Mouse (Mus musculus) MEL (cell line): ENCODE data around the gene Rab5b. TPM values are rescaled to one million over a fixed set of nuclear protein-coding genes. Genes with fewer than 3 reads are reported as not detected.
A peak's percentile ranks its signal among the peaks of the same experiment; 100 is the strongest.

Source experiments
- DNase-seq: peaks from one replicate; pipeline ENCODE4 v3.0.0; 2011; ENCODE audit warnings: low read depth, low spot score
- H3K27ac ChIP-seq: 2 replicates; pipeline ENCODE4 v1.5.1; 2012; ENCODE audit warnings: low read depth, mild to moderate bottlenecking, control low read depth, low read length, moderate library complexity; ENCODE audit not compliant: control insufficient read depth
- H3K27me3 ChIP-seq, 2 experiments: fragments of 150-350 bp in 1 of 2; sonication (generic) in 1 of 2; 2 replicates each; pipeline ENCODE4 v1.6.1; 2012; ENCODE audit warnings: low read length in 2 of 2, mild to moderate bottlenecking in 2 of 2, improper control_type of control experiment in 1 of 2, moderate library complexity in 1 of 2; ENCODE audit not compliant: insufficient read depth in 2 of 2, control insufficient read depth in 1 of 2
- H3K36me3 ChIP-seq, 2 experiments: 2 replicates each; pipeline ENCODE4 v1.6.1; 2012 to 2014; ENCODE audit warnings: low read length in 2 of 2, improper control_type of control experiment in 1 of 2, inconsistent platforms in 1 of 2, mild to moderate bottlenecking in 1 of 2; ENCODE audit not compliant: insufficient read depth in 2 of 2, control insufficient read depth in 1 of 2
- H3K4me1 ChIP-seq, 2 experiments: fragments of 150-350 bp in 1 of 2; sonication (generic) in 1 of 2; 2 replicates each; pipeline ENCODE4 v1.6.1; 2012; ENCODE audit warnings: low read length in 2 of 2, improper control_type of control experiment in 1 of 2, mild to moderate bottlenecking in 1 of 2; ENCODE audit not compliant: insufficient read depth in 2 of 2, control insufficient read depth in 1 of 2
- H3K4me3 ChIP-seq, 2 experiments: fragments of 150-350 bp in 1 of 2; sonication (generic) in 1 of 2; 2 replicates each; pipeline ENCODE4 v1.5.1; 2012; ENCODE audit warnings: low read depth in 2 of 2, low read length in 2 of 2, mild to moderate bottlenecking in 2 of 2, moderate library complexity in 2 of 2, control low read depth in 1 of 2, improper control_type of control experiment in 1 of 2; ENCODE audit not compliant: control insufficient read depth in 1 of 2, insufficient read depth in 1 of 2
- H3K79me2 ChIP-seq: 2 replicates; pipeline ENCODE4 v1.6.1; 2012; ENCODE audit warnings: mild to moderate bottlenecking, low read length, moderate library complexity; ENCODE audit not compliant: control insufficient read depth, poor library complexity, insufficient read depth
- H3K9ac ChIP-seq: 2 replicates; pipeline ENCODE4 v1.6.1; 2012; ENCODE audit warnings: low read depth, mild to moderate bottlenecking, control low read depth, low read length, moderate library complexity; ENCODE audit not compliant: control insufficient read depth, poor library complexity, severe bottlenecking
- H3K9me3 ChIP-seq: fragments of 150-350 bp; sonication (generic); replicated peaks from 2 replicates; pipeline ENCODE4 v1.6.1; 2012; ENCODE audit warnings: mild to moderate bottlenecking, low read length, improper control_type of control experiment, moderate library complexity; ENCODE audit not compliant: insufficient read depth
- BHLHE40 ChIP-seq: IDR thresholded peaks from 2 replicates; pipeline ENCODE4 v1.6.1; 2012; ENCODE audit warnings: low read depth, mild to moderate bottlenecking, inconsistent platforms, low read length, improper control_type of control experiment, borderline replicate concordance
- CHD1 ChIP-seq: IDR thresholded peaks from 2 replicates; pipeline ENCODE4 v1.6.1; 2012; ENCODE audit warnings: low read depth, mild to moderate bottlenecking, inconsistent platforms, low read length, improper control_type of control experiment
- CHD2 ChIP-seq: IDR thresholded peaks from 2 replicates; pipeline ENCODE4 v1.6.1; 2011; ENCODE audit warnings: low read length, improper control_type of control experiment
- CTCF ChIP-seq, 3 experiments: IDR thresholded peaks in 2 of 3; conservative IDR thresholded peaks in 1 of 3; 2 replicates each; pipeline ENCODE4 v1.5.1; 2011 to 2012; ENCODE audit warnings: low read length in 3 of 3, low read depth in 2 of 3, mild to moderate bottlenecking in 2 of 3, improper control_type of control experiment in 1 of 3, inconsistent platforms in 1 of 3, mixed read lengths in 1 of 3, moderate library complexity in 1 of 3; ENCODE audit not compliant: control insufficient read depth in 1 of 3, insufficient read depth in 1 of 3, poor library complexity in 1 of 3, severe bottlenecking in 1 of 3
- E2F4 ChIP-seq: IDR thresholded peaks from 2 replicates; pipeline ENCODE4 v1.6.1; 2011; ENCODE audit warnings: low read depth, low read length, improper control_type of control experiment, borderline replicate concordance
- ELF1 ChIP-seq: IDR thresholded peaks from 2 replicates; pipeline ENCODE4 v1.6.1; 2014; ENCODE audit warnings: low read depth, mild to moderate bottlenecking, inconsistent platforms, low read length, improper control_type of control experiment, moderate library complexity
- EP300 ChIP-seq, 2 experiments: IDR thresholded peaks; 2 replicates each; pipeline ENCODE4 v1.6.1; 2011; ENCODE audit warnings: improper control_type of control experiment in 2 of 2, low read length in 2 of 2, low read depth in 1 of 2, mild to moderate bottlenecking in 1 of 2
- ETS1 ChIP-seq: IDR thresholded peaks from 2 replicates; pipeline ENCODE4 v1.6.1; 2012; ENCODE audit warnings: low read depth, mild to moderate bottlenecking, inconsistent platforms, low read length, improper control_type of control experiment, moderate library complexity
- GABPA ChIP-seq: IDR thresholded peaks from 2 replicates; pipeline ENCODE4 v1.6.1; 2012; ENCODE audit warnings: low read depth, mild to moderate bottlenecking, inconsistent platforms, low read length, improper control_type of control experiment, moderate library complexity
- GATA1 ChIP-seq: IDR thresholded peaks from 2 replicates; pipeline ENCODE4 v1.6.1; 2011; ENCODE audit warnings: low read depth, low read length, improper control_type of control experiment
- HCFC1 ChIP-seq: IDR thresholded peaks from 2 replicates; pipeline ENCODE4 v1.6.1; 2012; ENCODE audit warnings: low read depth, mild to moderate bottlenecking, inconsistent platforms, low read length, improper control_type of control experiment, moderate library complexity
- JUND ChIP-seq: IDR thresholded peaks from 2 replicates; pipeline ENCODE4 v1.6.1; 2011; ENCODE audit warnings: low read depth, mild to moderate bottlenecking, improper control_type of control experiment, low read length
- KAT2A ChIP-seq: conservative IDR thresholded peaks from 2 replicates; pipeline ENCODE4 v1.6.1; 2012; ENCODE audit warnings: low read depth, low read length, improper control_type of control experiment, inconsistent platforms
- MAFK ChIP-seq: IDR thresholded peaks from 2 replicates; pipeline ENCODE4 v1.6.1; 2011; ENCODE audit warnings: low read depth, mild to moderate bottlenecking, low read length, improper control_type of control experiment, borderline replicate concordance
- MAZ ChIP-seq: IDR thresholded peaks from 2 replicates; pipeline ENCODE4 v1.6.1; 2012; ENCODE audit warnings: low read depth, mild to moderate bottlenecking, inconsistent platforms, low read length, improper control_type of control experiment
- MEF2A ChIP-seq: IDR thresholded peaks from 2 replicates; pipeline ENCODE4 v1.6.1; 2014; ENCODE audit warnings: low read depth, mild to moderate bottlenecking, inconsistent platforms, low read length, improper control_type of control experiment; ENCODE audit not compliant: poor library complexity, insufficient replicate concordance, severe bottlenecking; ENCODE audit errors: extremely low read depth
- MXI1 ChIP-seq: IDR thresholded peaks from 2 replicates; pipeline ENCODE4 v1.6.1; 2011; ENCODE audit warnings: mild to moderate bottlenecking, low read depth, low read length, improper control_type of control experiment
- MYB ChIP-seq: IDR thresholded peaks from 2 replicates; pipeline ENCODE4 v1.6.1; 2011; ENCODE audit warnings: mild to moderate bottlenecking, low read depth, low read length, improper control_type of control experiment
- MYC ChIP-seq: IDR thresholded peaks from 2 replicates; pipeline ENCODE4 v1.6.1; 2011; ENCODE audit warnings: low read depth, mild to moderate bottlenecking, low read length, improper control_type of control experiment, moderate library complexity
- NELFE ChIP-seq: IDR thresholded peaks from 2 replicates; pipeline ENCODE4 v1.6.1; 2011; ENCODE audit warnings: low read depth, low read length, improper control_type of control experiment
- NRF1 ChIP-seq: IDR thresholded peaks from 2 replicates; pipeline ENCODE4 v1.6.1; 2014; ENCODE audit warnings: low read depth, mild to moderate bottlenecking, inconsistent platforms, low read length, improper control_type of control experiment, moderate library complexity; ENCODE audit not compliant: poor library complexity, insufficient read depth, severe bottlenecking
- POLR2A ChIP-seq, 2 experiments: IDR thresholded peaks; 2 replicates each; pipeline ENCODE4 v1.6.1; 2011 to 2012; ENCODE audit warnings: low read length in 2 of 2, mild to moderate bottlenecking in 2 of 2, control low read depth in 1 of 2, improper control_type of control experiment in 1 of 2, low read depth in 1 of 2, moderate library complexity in 1 of 2; ENCODE audit not compliant: control insufficient read depth in 1 of 2, insufficient read depth in 1 of 2, poor library complexity in 1 of 2
- POLR2AphosphoS2 ChIP-seq: IDR thresholded peaks from 2 replicates; pipeline ENCODE4 v1.6.1; 2011; ENCODE audit warnings: low read length, improper control_type of control experiment
- POLR2AphosphoS5 ChIP-seq: IDR thresholded peaks from 2 replicates; pipeline ENCODE4 v1.6.1; 2012; ENCODE audit warnings: low read depth, borderline replicate concordance, mild to moderate bottlenecking, inconsistent platforms, low read length, moderate library complexity, mixed read lengths
- RAD21 ChIP-seq: IDR thresholded peaks from 2 replicates; pipeline ENCODE4 v1.6.1; 2011; ENCODE audit warnings: mild to moderate bottlenecking, low read depth, low read length, improper control_type of control experiment
- RCOR1 ChIP-seq: IDR thresholded peaks from 2 replicates; pipeline ENCODE4 v1.6.1; 2012; ENCODE audit warnings: low read depth, mild to moderate bottlenecking, inconsistent platforms, low read length, improper control_type of control experiment
- SIN3A ChIP-seq: IDR thresholded peaks from 2 replicates; pipeline ENCODE4 v1.6.1; 2012; ENCODE audit warnings: low read length, improper control_type of control experiment, inconsistent platforms
- SMC3 ChIP-seq: IDR thresholded peaks from 2 replicates; pipeline ENCODE4 v1.6.1; 2011; ENCODE audit warnings: low read depth, low read length, improper control_type of control experiment
- TBP ChIP-seq: IDR thresholded peaks from 2 replicates; pipeline ENCODE4 v1.8.0; 2011; ENCODE audit warnings: low read depth, low read length, improper control_type of control experiment
- TCF12 ChIP-seq: IDR thresholded peaks from 2 replicates; pipeline ENCODE4 v1.6.1; 2014; ENCODE audit warnings: low read depth, mild to moderate bottlenecking, inconsistent platforms, low read length, improper control_type of control experiment, moderate library complexity
- UBTF ChIP-seq: IDR thresholded peaks from 2 replicates; pipeline ENCODE4 v1.6.1; 2012; ENCODE audit warnings: low read depth, mild to moderate bottlenecking, inconsistent platforms, low read length, improper control_type of control experiment, moderate library complexity, borderline replicate concordance; ENCODE audit not compliant: insufficient read depth
- USF1 ChIP-seq: IDR thresholded peaks from 2 replicates; pipeline ENCODE4 v1.6.1; 2014; ENCODE audit warnings: low read depth, mild to moderate bottlenecking, inconsistent platforms, low read length, improper control_type of control experiment, moderate library complexity
- USF2 ChIP-seq, 2 experiments: IDR thresholded peaks; 2 replicates each; pipeline ENCODE4 v1.6.1; 2011 to 2012; ENCODE audit warnings: improper control_type of control experiment in 2 of 2, low read length in 2 of 2, borderline replicate concordance in 1 of 2, inconsistent platforms in 1 of 2, low read depth in 1 of 2, mild to moderate bottlenecking in 1 of 2; ENCODE audit not compliant: insufficient read depth in 1 of 2
- ZC3H11A ChIP-seq: IDR thresholded peaks from 2 replicates; pipeline ENCODE4 v1.6.1; 2012; ENCODE audit warnings: low read depth, mild to moderate bottlenecking, inconsistent platforms, low read length, improper control_type of control experiment
- ZKSCAN1 ChIP-seq: IDR thresholded peaks from 2 replicates; pipeline ENCODE4 v1.6.1; 2012; ENCODE audit warnings: low read depth, mild to moderate bottlenecking, inconsistent platforms, low read length, improper control_type of control experiment, moderate library complexity
- ZMIZ1 ChIP-seq: IDR thresholded peaks from 2 replicates; pipeline ENCODE4 v1.6.1; 2012; ENCODE audit warnings: low read depth, mild to moderate bottlenecking, inconsistent platforms, low read length, improper control_type of control experiment, moderate library complexity
- ZNF384 ChIP-seq: IDR thresholded peaks from 2 replicates; pipeline ENCODE4 v1.6.1; 2012; ENCODE audit warnings: low read depth, mild to moderate bottlenecking, inconsistent platforms, low read length, improper control_type of control experiment
- polyA plus RNA-seq, 2 experiments: library from polyadenylated mRNA; stranded (reverse) in 1 of 2; unstranded in 1 of 2; fragments of >175 nt in 1 of 2; fragments of >200 nt in 1 of 2; gene quantifications; 2 replicates each; pipeline versions ENCODE4 v1.2.1 to v1.2.4; 2012; ENCODE audit warnings: low replicate concordance in 2 of 2, low read depth in 1 of 2; ENCODE audit not compliant: insufficient read length in 2 of 2, insufficient read depth in 1 of 2, missing spikeins in 1 of 2
- total RNA-seq: library from RNA; depleted of rRNA; stranded (reverse); fragments of 300-350 nt; gene quantifications from 2 replicates; pipeline ENCODE4 v1.2.3, GENCODE M21; 2012

Rab5b gene
- total and polyA plus RNA-seq, 3 experiments: 18.7 to 45.7 (median 23.3) TPM

DNA sequence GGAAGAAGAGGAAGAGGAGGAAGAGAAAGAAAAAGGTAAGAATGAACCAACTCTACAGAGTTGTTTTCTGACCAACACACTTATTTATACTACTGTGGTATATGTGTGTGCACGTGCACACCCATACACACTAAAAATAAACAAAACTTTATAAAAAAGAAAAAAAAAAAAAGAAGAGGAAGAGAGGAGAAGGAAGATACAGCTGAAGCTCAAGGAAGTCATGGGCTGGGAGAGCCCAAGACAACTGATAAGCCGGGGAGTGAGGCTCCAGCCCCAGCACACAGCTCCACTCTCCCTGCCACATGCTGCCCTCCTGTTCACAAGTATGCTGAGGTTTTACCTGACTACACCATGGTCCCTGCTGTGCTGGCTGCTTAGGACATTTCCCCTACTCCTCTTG, 44.2 kb upstream of the Rab5b start:
- Histone ChIP-seq H3K27me3 (no peaks in the 10 kb centered on the region), H3K9ac (peak overlapping the region; percentile 59), H3K79me2 (no peaks in the 10 kb centered on the region; the same call in 1 of the 2 replicates), H3K4me3 (peak overlapping the region; percentile 49 to 60), H3K9me3 (no peaks in the 10 kb centered on the region), H3K27ac (peak overlapping the region; percentile 74), H3K36me3 (peaks cover 0 to 8% of the 10 kb centered on the region in 2 experiments; a peak in 2 of 4 replicates), H3K4me1 (peaks cover 0 to 12% of the 10 kb centered on the region in 2 experiments; a peak in 3 of 4 replicates)
- peak; percentile 76 for DNase-seq
- TF ChIP-seq UBTF: no peak
- no peak for TF ChIP-seq USF2 (IDR thresholded peaks at IDR 0.05; ENCODE audit: borderline replicate concordance in 1 of 2, insufficient read depth in 1 of 2, low read depth in 1 of 2, low read length in 2 of 2)
- TF ChIP-seq GABPA: no peak
- peak; percentile 57 for TF ChIP-seq ELF1
- no peak for TF ChIP-seq JUND
- TF ChIP-seq GATA1: peak; percentile 81
- TF ChIP-seq MAFK: no peak
- TF ChIP-seq CTCF (IDR thresholded peaks at IDR 0.05 in 2 of 3, conservative IDR thresholded peaks at IDR 0.05 in 1 of 3; ENCODE audit: control insufficient read depth in 1 of 3, insufficient read depth in 1 of 3, low read depth in 2 of 3, low read length in 3 of 3, poor library complexity in 1 of 3, severe bottlenecking in 1 of 3): no peak
- 0 out of 2 replicates have a peak, but pooled peaks have one; percentile 23 for TF ChIP-seq USF1
- TF ChIP-seq NRF1: no peak
- TF ChIP-seq POLR2AphosphoS2: no peak
- peak; percentile 48; the same call in 1 of the 2 replicates for TF ChIP-seq HCFC1
- peak; percentile 83 for TF ChIP-seq SIN3A
- 0 out of 2 replicates have a peak, but pooled peaks have one; percentile 42 for TF ChIP-seq MAZ
- no peak for TF ChIP-seq SMC3
- peak; percentile 95 for TF ChIP-seq MYC
- no peak for TF ChIP-seq E2F4
- TF ChIP-seq TBP: peak; percentile 59; the same call in 1 of the 2 replicates
- peak; percentile 38; the same call in 1 of the 2 replicates for TF ChIP-seq NELFE
- TF ChIP-seq MXI1: peak; percentile 81
- 0 out of 2 replicates have a peak, but pooled peaks have one; percentile 7 for TF ChIP-seq CHD2
- TF ChIP-seq MEF2A: no peak
- TF ChIP-seq ZNF384: peak; percentile 94
- TF ChIP-seq CHD1: peak; percentile 92; the same call in 1 of the 2 replicates
- peak; percentile 55 to 65; a peak in 1 of 4 replicates for TF ChIP-seq EP300 (IDR thresholded peaks at IDR 0.05; ENCODE audit: low read depth in 1 of 2, low read length in 2 of 2)
- TF ChIP-seq ZMIZ1: no peak
- peak; percentile 91 for TF ChIP-seq BHLHE40
- no peak for TF ChIP-seq ZC3H11A
- TF ChIP-seq ZKSCAN1: no peak
- TF ChIP-seq MYB: no peak
- no peak for TF ChIP-seq KAT2A
- no peak; the same call in 1 of the 2 replicates for TF ChIP-seq RCOR1
- TF ChIP-seq ETS1: peak; percentile 73
- TF ChIP-seq RAD21: no peak
- peak in 1 of 2 experiments; percentile 58; a peak in 2 of 4 replicates for TF ChIP-seq POLR2A (IDR thresholded peaks at IDR 0.05; ENCODE audit: control insufficient read depth in 1 of 2, insufficient read depth in 1 of 2, low read depth in 1 of 2, low read length in 2 of 2, poor library complexity in 1 of 2)
- no peak for TF ChIP-seq POLR2AphosphoS5
- peak; percentile 66 for TF ChIP-seq TCF12
